Mouse (Mus musculus) heart, embryonic 14.5 days (tissue): ENCODE data around the gene Senp1. TPM values are rescaled to one million over a fixed set of nuclear protein-coding genes. Genes with fewer than 3 reads are reported as not detected.
A peak's percentile ranks its signal among the peaks of the same experiment; 100 is the strongest.

ENCODE experiments used
- ATAC-seq: fragments of 200-750 bp; cut with Nextera tagmentation; 2 replicates; pipeline ENCODE4 v1.8.0; 2017; ENCODE audit warnings: low read depth, moderate TSS enrichment; ENCODE audit not compliant: insufficient number of reproducible peaks, insufficient read depth, low FRiP score
- H3K27ac ChIP-seq, 2 experiments: fragments of 200-500 bp in 1 of 2; fragments of 300-500 bp in 1 of 2; sonication (generic) in 1 of 2; replicated peaks in 1 of 2; 2 replicates each; pipeline ENCODE4 v1.5.1; 2012 to 2014; ENCODE audit warnings: low read depth in 2 of 2, low read length in 2 of 2, control low read depth in 1 of 2, mild to moderate bottlenecking in 1 of 2, mixed read lengths in 1 of 2; ENCODE audit not compliant: control insufficient read depth in 1 of 2, insufficient read depth in 1 of 2
- H3K27me3 ChIP-seq: fragments of 300-500 bp; sonication (generic); 2 replicates; pipeline ENCODE4 v1.6.1; 2014; ENCODE audit warnings: mild to moderate bottlenecking, low read length, control low read depth; ENCODE audit not compliant: control insufficient read depth, insufficient read depth
- H3K36me3 ChIP-seq: fragments of 300-500 bp; sonication (generic); 2 replicates; pipeline ENCODE4 v1.6.1; 2014; ENCODE audit warnings: mild to moderate bottlenecking, control low read depth, low read length, mixed read lengths; ENCODE audit not compliant: control insufficient read depth, insufficient read depth
- H3K4me1 ChIP-seq, 2 experiments: fragments of 200-500 bp in 1 of 2; fragments of 300-500 bp in 1 of 2; sonication (generic) in 1 of 2; 2 replicates each; pipeline ENCODE4 v1.6.1; 2012 to 2014; ENCODE audit warnings: low read length in 2 of 2, control low read depth in 1 of 2, mixed read lengths in 1 of 2; ENCODE audit not compliant: control insufficient read depth in 2 of 2, insufficient read depth in 2 of 2
- H3K4me2 ChIP-seq: fragments of 300-500 bp; sonication (generic); 2 replicates; pipeline ENCODE4 v1.6.1; 2014; ENCODE audit warnings: mild to moderate bottlenecking, low read length
- H3K4me3 ChIP-seq, 2 experiments: fragments of 200-500 bp in 1 of 2; fragments of 300-500 bp in 1 of 2; sonication (generic) in 1 of 2; 2 replicates each; pipeline ENCODE4 v1.5.1; 2012 to 2014; ENCODE audit warnings: low read length in 2 of 2, mild to moderate bottlenecking in 2 of 2, control low read depth in 1 of 2, low read depth in 1 of 2, moderate library complexity in 1 of 2; ENCODE audit not compliant: control insufficient read depth in 1 of 2, insufficient read depth in 1 of 2
- H3K9ac ChIP-seq: fragments of 300-500 bp; sonication (generic); 2 replicates; pipeline ENCODE4 v1.6.1; 2014; ENCODE audit warnings: mild to moderate bottlenecking, low read length
- H3K9me3 ChIP-seq: fragments of 300-500 bp; sonication (generic); 2 replicates; pipeline ENCODE4 v1.6.1; 2016; ENCODE audit warnings: low read length, control low read depth; ENCODE audit not compliant: control insufficient read depth
- WGBS: fragments of 180-500 bp; shearing (Covaris S2); extraction: QIAGEN DNeasy Blood & Tissue Kit; methylation state at CpG from one replicate; pipeline ENCODE4 v1.1.7; 2014; 5-methylcytosine and 5-hydroxymethylcytosine counted together
- polyA plus RNA-seq: library from polyadenylated mRNA; unstranded; fragments of >200 nt; fragmentation: Nextera tagmentation; extraction: Ambion mirVana; gene quantifications from 2 replicates; pipeline ENCODE4 v1.2.1, GENCODE M21; 2014

Gene Senp1
- polyA plus RNA-seq, 1 experiment from 2014 or later = 22.7 TPM

- peak overlapping the region; percentile 95 for H3K9ac ChIP-seq
- no peak overlapping the region for H3K27ac ChIP-seq
- peaks cover 22% of the 10 kb centered on the region for H3K36me3 ChIP-seq
- H3K4me3 ChIP-seq = peak overlapping the region in 1 of 2 experiments; percentile 96; a peak in 2 of 4 replicates
- H3K27me3 ChIP-seq = no peaks in the 10 kb centered on the region
- no peak for ATAC-seq
- H3K4me1 ChIP-seq = peaks cover 0 to 15% of the 10 kb centered on the region in 2 experiments; a peak in 2 of 4 replicates
- H3K4me2 ChIP-seq = peak overlapping the region; percentile 81
- no peaks in the 10 kb centered on the region for H3K9me3 ChIP-seq
- WGBS = 38% methylated on average over 4 of the region's 4 CpGs
Observed at GRCm38 (mm10) chr15:98091841-98092240, 1.7 kb downstream of the Senp1 start.

GRCm38 (mm10) chr15:98089421-98090183, 3.9 kb downstream of the Senp1 start:
- no peak for ATAC-seq
- no peaks in the 10 kb centered on the region for H3K27me3 ChIP-seq
- H3K4me1 ChIP-seq = peaks cover 0 to 15% of the 10 kb centered on the region in 2 experiments; a peak in 2 of 4 replicates
- no peaks in the 10 kb centered on the region for H3K9me3 ChIP-seq
- peaks cover 44% of the 10 kb centered on the region for H3K36me3 ChIP-seq
- H3K9ac ChIP-seq = no peak overlapping the region
- H3K27ac ChIP-seq = no peak overlapping the region
- 73% methylated on average over 9 of the region's 9 CpGs for WGBS
- no peak overlapping the region for H3K4me3 ChIP-seq
- H3K4me2 ChIP-seq = no peak overlapping the region

- 82% methylated on average over 1 of the region's 1 CpGs for WGBS
- H3K36me3 ChIP-seq = peaks cover 51% of the 10 kb centered on the region
- peaks cover 0 to 14% of the 10 kb centered on the region in 2 experiments; a peak in 2 of 4 replicates for H3K4me1 ChIP-seq
- H3K9ac ChIP-seq = no peak overlapping the region
- H3K27me3 ChIP-seq = no peaks in the 10 kb centered on the region
- no peak overlapping the region for H3K27ac ChIP-seq
- H3K9me3 ChIP-seq = no peaks in the 10 kb centered on the region
- no peak overlapping the region for H3K4me3 ChIP-seq
- no peak overlapping the region for H3K4me2 ChIP-seq
- ATAC-seq = no peak
Observed at GRCm38 (mm10) chr15:98088889-98089288, 4.7 kb downstream of the Senp1 start.

GRCm38 (mm10) chr15:98076901-98077300, 16.6 kb downstream of the Senp1 start:
- H3K36me3 ChIP-seq = peaks cover 86% of the 10 kb centered on the region
- H3K4me2 ChIP-seq = no peak overlapping the region
- 86% methylated on average over 6 of the region's 6 CpGs for WGBS
- H3K9me3 ChIP-seq = no peaks in the 10 kb centered on the region
- no peak overlapping the region for H3K4me3 ChIP-seq
- no peak overlapping the region for H3K9ac ChIP-seq
- H3K27me3 ChIP-seq = no peaks in the 10 kb centered on the region
- ATAC-seq = no peak
- H3K4me1 ChIP-seq = no peaks in the 10 kb centered on the region; a peak in 1 of 4 replicates
- H3K27ac ChIP-seq = no peak overlapping the region

GRCm38 (mm10) chr15:98075034-98075433, 18.5 kb downstream of the Senp1 start:
- H3K36me3 ChIP-seq = peaks cover 89% of the 10 kb centered on the region

GRCm38 (mm10) chr15:98074521-98074920, 19.0 kb downstream of the Senp1 start:
- H3K4me2 ChIP-seq = no peak overlapping the region
- no peaks in the 10 kb centered on the region for H3K9me3 ChIP-seq
- no peak overlapping the region for H3K27ac ChIP-seq
- no peaks in the 10 kb centered on the region for H3K27me3 ChIP-seq
- H3K36me3 ChIP-seq = peaks cover 89% of the 10 kb centered on the region
- no peak overlapping the region for H3K9ac ChIP-seq
- no peak overlapping the region for H3K4me3 ChIP-seq
- WGBS = 73% methylated on average over 8 of the region's 8 CpGs
- no peaks in the 10 kb centered on the region; a peak in 1 of 4 replicates for H3K4me1 ChIP-seq
- ATAC-seq = no peak

More at GRCm38 (mm10) chr15:98075034-98075433, 18.5 kb downstream of the Senp1 start:
- H3K9me3 ChIP-seq = no peaks in the 10 kb centered on the region
- no peaks in the 10 kb centered on the region; a peak in 1 of 4 replicates for H3K4me1 ChIP-seq
- no peaks in the 10 kb centered on the region for H3K27me3 ChIP-seq
- ATAC-seq = no peak
- H3K4me3 ChIP-seq = no peak overlapping the region
- WGBS = 86% methylated on average over 16 of the region's 16 CpGs
- no peak overlapping the region for H3K4me2 ChIP-seq
- no peak overlapping the region for H3K9ac ChIP-seq
- H3K27ac ChIP-seq = peak overlapping the region in 1 of 2 experiments; percentile 45; a peak in 2 of 4 replicates

GRCm38 (mm10) chr15:98070376-98070775, 23.2 kb downstream of the Senp1 start:
- no peak overlapping the region for H3K4me2 ChIP-seq
- no peak overlapping the region for H3K4me3 ChIP-seq
- 82% methylated on average over 3 of the region's 3 CpGs for WGBS
- H3K27ac ChIP-seq = no peak overlapping the region
- H3K9ac ChIP-seq = no peak overlapping the region
- no peaks in the 10 kb centered on the region; a peak in 1 of 4 replicates for H3K4me1 ChIP-seq
- ATAC-seq = no peak
- H3K9me3 ChIP-seq = no peaks in the 10 kb centered on the region
- H3K27me3 ChIP-seq = no peaks in the 10 kb centered on the region
- peaks cover 79% of the 10 kb centered on the region for H3K36me3 ChIP-seq
